Mouse (Mus musculus): ENCODE results near the gene Gm20388.
"Not testable (repeated sequence)": the region's sequence is repeated elsewhere in the genome, so short reads cannot be mapped to it uniquely, and the experiment has no call there.

Gm20388 gene

GRCm38 (mm10) chr8:120760341-120761215, 849.9 kb downstream of the Gm20388 start:
- DNase-seq (ENCODE audit: low spot score in 2 of 2), result no peak

- no peak for DNase-seq (ENCODE audit: low spot score in 2 of 2)
Observed at GRCm38 (mm10) chr8:120763267-120763666, 852.6 kb downstream of the Gm20388 start.

GRCm38 (mm10) chr8:120764638-120765037, 854.0 kb downstream of the Gm20388 start:
- DNase-seq (ENCODE audit: low spot score in 2 of 2), result no peak

- DNase-seq (ENCODE audit: low spot score in 2 of 2), result no peak
Observed at GRCm38 (mm10) chr8:120766622-120767021, 856.0 kb downstream of the Gm20388 start.

- DNase-seq (ENCODE audit: low spot score in 2 of 2), result no peak
Observed at GRCm38 (mm10) chr8:120768454-120769218, 858.0 kb downstream of the Gm20388 start.

- no peak for DNase-seq (ENCODE audit: low spot score in 2 of 2)
Observed at GRCm38 (mm10) chr8:120777184-120777583, 866.5 kb downstream of the Gm20388 start.

- DNase-seq (ENCODE audit: low spot score in 2 of 2), result no peak
Observed at GRCm38 (mm10) chr8:120777732-120778131, 867.1 kb downstream of the Gm20388 start.

- no peak for DNase-seq (ENCODE audit: low spot score in 2 of 2)
Observed at GRCm38 (mm10) chr8:120779106-120779505, 868.5 kb downstream of the Gm20388 start.

GRCm38 (mm10) chr8:120783781-120784180, 873.1 kb downstream of the Gm20388 start:
- no peak for DNase-seq (ENCODE audit: low spot score in 2 of 2)

- DNase-seq (ENCODE audit: low spot score in 2 of 2), result no peak
Observed at GRCm38 (mm10) chr8:120786753-120787152, 876.1 kb downstream of the Gm20388 start.

GRCm38 (mm10) chr8:120787631-120788030, 877.0 kb downstream of the Gm20388 start:
- no peak for DNase-seq (ENCODE audit: low spot score in 2 of 2)

GRCm38 (mm10) chr8:120792710-120793109, 882.1 kb downstream of the Gm20388 start:
- DNase-seq (ENCODE audit: low spot score in 2 of 2), result no peak

- peak; percentile 27 to 69 for DNase-seq (ENCODE audit: low spot score in 2 of 2)
Observed at GRCm38 (mm10) chr8:120795944-120796635, 885.4 kb downstream of the Gm20388 start.

- DNase-seq (ENCODE audit: low spot score in 2 of 2), result no peak
Observed at GRCm38 (mm10) chr8:120797019-120797727, 886.5 kb downstream of the Gm20388 start.

- DNase-seq (ENCODE audit: low spot score in 2 of 2), result peak in 1 of 2 experiments; percentile 59
Observed at GRCm38 (mm10) chr8:120800308-120800865, 889.7 kb downstream of the Gm20388 start.

GRCm38 (mm10) chr8:120803661-120804375, 893.2 kb downstream of the Gm20388 start:
- DNase-seq (ENCODE audit: low spot score in 2 of 2), result not testable (repeated sequence)

- DNase-seq (ENCODE audit: low spot score in 2 of 2), result no peak
Observed at GRCm38 (mm10) chr8:120804741-120805140, 894.1 kb downstream of the Gm20388 start.

GRCm38 (mm10) chr8:120806780-120807264, 896.2 kb downstream of the Gm20388 start:
- no peak for DNase-seq (ENCODE audit: low spot score in 2 of 2)

GRCm38 (mm10) chr8:120807719-120808118, 897.1 kb downstream of the Gm20388 start:
- no peak for DNase-seq (ENCODE audit: low spot score in 2 of 2)

GRCm38 (mm10) chr8:120809050-120809449, 898.4 kb downstream of the Gm20388 start:
- no peak for DNase-seq (ENCODE audit: low spot score in 2 of 2)
